Mouse (Mus musculus) cerebellum, adult 9-11 months (tissue): ENCODE measurements at regions not wholly inside any gene's neighbourhood (a gene's known extent, or its start where the extent isn't known, plus 50 kb on each side); places are given as distances from the start of the nearest gene placed in this dataset.

Source experiments
- DNase-seq: peaks from one replicate; pipeline ENCODE4 v3.0.0; 2022

GRCm38 (mm10) chr17:64915025-64915424, 79.2 kb upstream of the 4930583I09Rik start:
- DNase-seq: no peak

GRCm38 (mm10) chr17:64914302-64914701, 78.4 kb upstream of the 4930583I09Rik start:
- no peak for DNase-seq

DNA sequence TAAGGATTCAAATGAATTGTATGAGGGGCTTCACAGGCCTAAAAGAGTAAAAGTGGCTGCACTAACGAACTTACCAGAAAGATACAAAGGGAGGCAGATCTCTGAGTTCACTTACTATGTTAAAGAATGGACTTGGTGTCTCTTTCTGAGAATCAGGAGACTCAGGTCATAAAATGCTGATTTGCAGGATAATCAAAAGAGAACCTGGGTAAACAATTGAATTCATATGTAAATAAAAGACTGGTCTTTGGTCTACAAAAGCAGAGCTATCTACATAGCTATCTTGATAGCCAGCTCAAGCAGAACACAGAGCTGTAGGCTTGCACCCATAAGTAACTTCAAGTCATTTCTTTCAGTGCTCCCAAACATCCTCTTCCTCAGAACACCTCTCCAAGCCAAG, 72.8 kb upstream of the 4930583I09Rik start:
- DNase-seq: no peak

DNA sequence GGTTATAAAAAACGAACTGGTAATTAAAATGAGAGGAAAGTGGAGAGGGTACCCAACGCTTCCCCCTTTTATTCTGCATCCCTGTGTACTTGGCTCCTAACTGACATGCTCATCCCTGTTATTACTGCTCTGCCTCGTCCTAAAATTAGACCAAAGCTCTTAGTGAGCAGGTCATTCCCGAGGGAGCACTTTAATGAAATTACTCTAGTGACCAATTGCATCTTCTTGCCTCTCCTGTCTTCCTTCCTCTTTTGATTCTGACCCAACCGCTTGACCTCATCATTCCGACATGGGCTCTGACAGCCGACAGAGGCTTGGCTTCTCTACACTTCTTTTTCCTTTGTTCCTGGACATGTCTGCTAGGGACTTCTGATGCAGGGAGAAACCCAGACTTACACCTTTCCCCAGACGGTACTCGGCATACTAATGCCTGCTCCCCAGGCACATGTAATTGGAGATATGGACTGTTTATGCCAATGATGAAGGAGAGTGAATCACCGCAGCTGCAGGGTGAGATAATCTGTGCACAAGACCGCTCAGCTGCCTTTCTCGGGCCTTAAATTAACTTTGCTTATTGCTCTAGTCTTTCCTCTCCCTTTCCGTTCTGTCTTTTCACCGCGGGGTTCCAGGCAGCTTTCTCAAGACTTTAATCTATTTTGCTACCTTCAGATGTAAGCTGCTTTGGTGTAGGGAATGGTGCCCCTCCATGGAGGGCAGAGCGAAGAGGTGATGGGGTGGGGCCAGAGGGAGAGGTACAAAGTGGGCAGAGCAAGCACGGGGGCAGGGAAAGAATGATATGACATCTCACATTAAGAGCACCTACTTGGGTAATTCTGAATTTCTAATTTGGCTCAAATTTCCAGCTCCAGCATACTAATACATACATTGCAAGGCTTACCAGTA, 66.1 kb upstream of the 4930583I09Rik start:
- DNase-seq: no peak

GRCm38 (mm10) chr17:64897473-64897872, 61.6 kb upstream of the 4930583I09Rik start:
- no peak for DNase-seq

DNA sequence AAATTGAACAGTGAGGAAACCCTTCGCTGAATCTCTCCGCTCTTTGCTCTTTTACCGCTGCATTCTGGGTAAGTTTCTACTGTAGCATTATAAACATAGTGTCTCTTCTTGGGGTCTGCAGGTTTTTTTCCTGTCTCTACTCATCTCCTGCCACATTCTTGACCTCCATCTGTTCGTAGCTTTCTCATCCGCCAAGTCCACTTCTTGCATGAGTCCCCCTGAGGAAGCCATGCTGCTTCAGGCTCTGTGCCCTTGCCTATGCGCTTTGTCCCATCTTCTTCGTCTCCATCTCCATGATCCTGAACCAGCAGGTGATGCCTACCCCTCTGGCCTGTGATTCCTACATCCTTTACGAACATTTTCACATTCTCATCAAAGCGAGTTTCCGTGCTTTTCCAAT, 60.0 kb upstream of the 4930583I09Rik start:
- no peak for DNase-seq

- DNase-seq: no peak
These were observed 59.6 kb upstream of the 4930583I09Rik start for GRCm38 (mm10) chr17:64895466-64895865.

DNA sequence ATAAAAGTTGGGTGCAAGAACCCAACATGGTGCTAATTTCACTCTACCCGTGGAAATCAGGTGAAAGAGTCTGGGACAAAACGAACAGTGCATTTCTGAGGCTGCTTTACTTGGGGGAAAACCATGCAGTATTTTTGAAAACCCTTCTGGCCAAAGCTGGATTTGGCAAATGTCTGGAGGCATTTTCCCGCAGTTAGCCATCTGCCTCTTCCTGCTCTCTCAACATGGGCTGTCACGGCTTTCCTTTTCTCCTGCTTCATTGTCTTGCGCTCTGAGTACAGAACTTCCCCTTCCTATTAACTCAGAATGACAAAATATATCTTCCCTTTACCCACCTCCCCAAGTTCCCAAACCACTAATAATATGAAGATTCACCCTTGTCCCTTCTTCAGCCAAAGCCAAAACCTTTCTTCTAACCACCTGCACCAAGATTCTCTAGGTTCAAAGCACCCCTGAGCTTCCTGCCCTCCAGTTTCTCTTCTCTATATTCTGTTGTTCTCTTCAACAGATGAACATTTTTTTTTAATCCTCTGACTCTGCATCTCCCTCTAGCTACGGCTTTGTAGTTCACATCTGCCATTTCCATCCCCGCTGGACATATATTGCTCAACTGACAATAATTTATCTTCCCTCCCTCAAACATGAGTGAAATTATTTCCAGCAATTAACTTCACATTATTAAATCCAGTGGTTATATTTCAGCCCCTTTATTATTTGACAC, 57.5 kb upstream of the 4930583I09Rik start:
- DNase-seq: peak; percentile 82
